Mouse (Mus musculus) lung, postnatal 25 days (tissue): ENCODE results near the gene Dtd1.

Source experiments
- DNase-seq: peaks from one replicate; pipeline ENCODE4 v3.0.0; 2022; ENCODE audit warnings: low spot score

Dtd1 gene

DNA sequence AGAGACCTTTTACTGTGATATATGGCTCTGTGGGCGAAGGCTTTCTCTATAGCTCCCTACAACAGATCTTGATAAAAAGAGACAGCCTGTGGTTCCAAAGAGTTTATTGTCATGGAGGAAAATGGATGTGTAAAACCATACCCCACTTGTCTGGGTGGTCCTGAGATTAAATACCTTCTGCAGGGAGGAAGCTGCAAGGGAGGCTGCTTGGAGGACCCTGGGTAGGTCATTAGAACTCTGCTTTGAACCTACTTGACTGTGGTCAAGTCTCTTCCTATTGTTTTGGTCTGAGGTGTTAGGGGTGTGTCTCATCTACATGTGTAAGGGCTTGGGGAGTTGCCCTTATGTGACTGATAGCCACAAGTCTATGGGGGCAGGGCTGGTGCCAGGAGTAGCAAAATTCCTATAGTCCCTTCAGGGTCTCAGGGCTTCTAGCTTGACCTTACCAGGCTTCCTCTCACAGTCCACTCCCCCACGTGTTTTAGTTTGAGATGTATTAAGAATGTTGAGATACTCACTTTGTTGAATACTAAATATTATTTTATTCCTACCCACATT, 115.6 kb downstream of the Dtd1 start:
- DNase-seq, result no peak

DNA sequence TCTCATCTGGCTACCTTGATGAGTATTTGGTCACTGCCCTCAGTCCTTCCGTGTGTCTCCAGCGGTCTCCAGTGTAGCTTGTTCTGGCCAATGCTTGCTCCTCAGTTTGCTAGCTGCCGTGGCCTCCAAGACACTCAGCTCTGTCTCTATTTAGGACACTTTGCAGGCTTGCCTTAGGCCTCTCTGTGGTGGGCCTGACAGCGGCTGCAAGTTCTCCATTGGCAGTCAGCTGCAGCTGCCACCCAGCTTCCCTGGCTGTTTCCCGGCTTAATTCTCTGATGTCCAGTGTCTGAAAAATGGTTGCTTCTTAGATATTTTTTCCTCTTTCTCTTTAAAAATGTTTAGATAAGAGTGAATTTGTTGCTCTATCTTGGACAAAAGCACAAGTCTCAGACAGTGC, 116.6 kb downstream of the Dtd1 start:
- no peak for DNase-seq

DNA sequence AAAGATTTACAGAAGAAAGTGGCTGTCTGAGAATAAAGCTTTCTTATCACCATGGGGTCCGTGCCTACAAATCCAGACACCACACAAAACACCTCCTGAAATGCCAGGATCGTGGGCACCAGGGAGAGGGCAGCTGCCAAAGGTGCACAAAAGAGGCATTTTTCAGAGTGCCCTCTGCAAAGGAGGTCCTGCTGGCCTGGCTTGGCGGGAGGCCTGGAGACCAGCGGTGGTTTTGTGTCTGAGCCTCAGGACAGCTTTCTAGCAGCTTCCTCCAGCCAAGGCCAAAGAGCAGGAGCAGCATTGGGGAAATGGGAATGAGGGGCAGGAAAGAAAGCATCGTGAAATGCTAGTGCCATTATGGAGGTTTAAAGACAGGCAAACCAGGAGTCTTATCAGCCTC, 118.6 kb downstream of the Dtd1 start:
- no peak for DNase-seq

DNA sequence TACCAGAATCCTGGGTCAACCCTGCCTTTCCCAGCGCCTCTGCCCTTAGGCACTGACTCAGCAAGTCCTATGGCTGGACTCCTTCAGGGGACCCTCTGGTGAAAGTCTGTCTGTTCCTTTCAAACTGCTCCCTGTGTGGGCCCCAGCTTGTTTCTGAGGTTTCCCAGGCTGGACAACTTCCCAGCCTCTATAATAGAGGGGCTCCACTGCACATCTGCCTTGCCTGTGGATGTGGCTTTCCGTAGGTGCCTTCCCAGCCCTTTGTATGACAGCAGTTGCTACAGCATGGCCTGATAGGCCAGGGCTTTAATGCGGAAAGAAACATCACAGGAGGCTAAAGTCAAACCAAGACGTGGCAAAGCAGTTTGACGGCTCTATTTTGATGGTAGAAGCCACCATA, 119.6 kb downstream of the Dtd1 start:
- DNase-seq, result no peak

DNA sequence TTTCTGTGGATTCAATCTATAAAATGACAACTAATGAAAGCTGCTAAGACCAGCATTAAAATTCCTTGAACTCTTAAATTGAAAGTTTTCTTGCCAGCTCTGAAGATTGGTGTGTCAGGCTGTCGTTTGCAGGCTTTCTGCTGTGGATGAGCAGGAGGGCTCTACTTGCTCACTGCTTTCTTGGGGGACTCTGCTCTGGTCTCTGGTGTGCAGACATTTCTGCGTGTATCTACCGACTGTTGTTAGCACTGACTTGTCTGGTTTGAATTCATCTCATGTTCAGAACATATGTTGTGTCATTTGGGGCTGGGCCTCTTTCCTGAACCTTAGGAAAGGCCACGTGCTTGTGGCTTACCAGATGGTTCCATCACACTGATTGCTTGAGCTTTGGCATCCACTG, 120.0 kb downstream of the Dtd1 start:
- no peak for DNase-seq

DNA sequence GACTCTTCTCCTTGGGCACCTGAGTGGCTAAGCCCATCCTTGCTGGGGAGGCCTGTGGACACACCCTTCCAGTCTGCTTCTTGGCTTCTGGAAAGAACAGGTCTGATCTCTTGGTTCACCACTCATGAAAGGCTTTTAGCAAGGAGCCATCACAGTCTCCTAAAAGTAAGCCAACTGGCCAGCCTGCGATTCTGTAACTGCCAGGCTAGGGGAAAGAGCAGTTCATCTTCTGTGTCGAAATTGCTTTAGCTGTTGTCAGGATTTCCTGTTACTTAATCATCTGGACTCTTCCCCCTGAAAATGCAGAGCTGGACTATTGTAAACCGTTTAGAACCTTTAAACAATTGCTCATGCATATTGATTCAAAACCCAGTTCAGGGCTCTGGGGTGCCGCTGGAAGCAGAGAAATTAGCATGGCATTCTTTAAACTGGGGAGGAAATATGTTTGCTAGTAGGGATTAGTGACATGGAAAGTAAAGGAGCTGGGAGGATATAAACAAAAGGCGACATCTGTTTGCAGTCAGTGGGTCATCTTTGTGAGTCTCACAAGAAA, 120.8 kb downstream of the Dtd1 start:
- peak; percentile 23 for DNase-seq

DNA sequence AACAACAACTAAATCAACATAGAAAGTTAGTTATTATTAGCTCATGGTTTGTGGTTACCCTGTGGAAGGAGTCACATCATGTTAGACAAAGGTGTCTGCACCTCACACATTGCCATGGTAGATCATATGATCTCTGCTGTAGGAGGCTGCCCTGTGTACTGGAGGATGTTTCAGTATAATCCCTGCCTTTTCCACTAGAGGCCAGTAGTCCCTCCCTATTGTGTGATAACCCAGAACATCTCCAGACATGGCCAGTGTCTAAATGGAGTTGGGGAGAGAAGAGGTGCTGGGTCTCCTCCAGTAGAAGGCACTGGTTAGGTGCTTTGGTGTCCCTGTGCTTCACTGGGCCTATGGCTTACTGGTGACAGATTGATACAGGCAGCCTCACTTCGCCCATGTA, 125.0 kb downstream of the Dtd1 start:
- peak; percentile 11 for DNase-seq

DNA sequence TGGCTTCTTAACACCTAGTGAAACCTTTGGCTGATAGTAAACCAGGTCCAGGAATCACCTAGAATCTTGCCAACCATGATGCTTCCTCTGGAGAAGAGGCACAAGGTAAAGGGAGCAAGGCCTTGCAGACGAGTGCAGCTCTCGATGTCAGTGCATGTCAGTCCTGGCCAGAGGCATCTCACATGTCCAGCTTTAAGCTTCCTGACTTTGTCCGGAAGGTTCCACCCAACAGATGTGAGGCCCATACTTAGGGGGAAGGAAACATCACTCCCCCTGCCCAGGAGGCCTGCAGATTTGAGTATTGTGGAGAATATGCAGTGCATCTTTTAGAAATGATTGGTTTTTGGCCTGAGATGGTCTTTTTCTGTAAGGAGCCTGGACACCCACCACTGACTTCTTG, 127.4 kb downstream of the Dtd1 start:
- no peak for DNase-seq

DNA sequence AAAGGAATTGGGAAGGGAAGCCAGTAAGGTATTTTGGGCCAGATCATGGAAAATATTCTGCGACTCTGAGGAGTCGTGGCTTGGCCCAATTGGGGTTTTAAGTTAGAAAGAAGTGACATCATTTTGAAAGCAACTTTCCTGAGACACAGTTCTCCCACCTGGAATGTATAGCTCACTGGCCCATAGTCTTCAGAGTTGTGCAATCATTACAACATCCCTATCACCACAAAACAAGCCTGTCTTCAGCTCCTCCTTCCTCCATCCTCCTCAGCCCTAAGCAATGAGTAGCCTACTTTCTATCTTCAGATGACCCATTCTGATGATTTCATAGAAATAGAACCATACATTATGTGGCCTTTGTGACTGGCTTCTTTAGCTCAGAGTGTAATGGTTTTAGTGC, 130.1 kb downstream of the Dtd1 start:
- DNase-seq, result no peak

DNA sequence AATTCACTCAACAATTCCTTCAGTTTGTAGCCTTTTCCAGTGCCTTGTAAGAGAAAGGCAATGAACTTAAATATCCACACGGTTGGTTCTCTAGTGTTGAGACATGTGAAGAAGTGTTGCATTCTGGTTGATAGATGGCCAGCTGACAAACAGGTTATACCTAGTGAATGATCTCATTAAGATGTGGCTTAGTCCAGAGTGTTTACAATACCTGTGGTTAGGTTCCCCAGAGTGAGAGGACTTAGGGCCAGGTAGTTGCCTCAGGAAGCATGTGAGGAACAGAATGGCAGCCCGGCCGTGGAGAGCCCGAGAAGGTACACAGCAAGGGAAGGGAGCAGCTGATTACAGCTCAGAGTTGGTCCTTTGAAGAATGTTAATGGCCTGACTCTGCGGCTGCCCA, 138.5 kb downstream of the Dtd1 start:
- peak; percentile 37 for DNase-seq

DNA sequence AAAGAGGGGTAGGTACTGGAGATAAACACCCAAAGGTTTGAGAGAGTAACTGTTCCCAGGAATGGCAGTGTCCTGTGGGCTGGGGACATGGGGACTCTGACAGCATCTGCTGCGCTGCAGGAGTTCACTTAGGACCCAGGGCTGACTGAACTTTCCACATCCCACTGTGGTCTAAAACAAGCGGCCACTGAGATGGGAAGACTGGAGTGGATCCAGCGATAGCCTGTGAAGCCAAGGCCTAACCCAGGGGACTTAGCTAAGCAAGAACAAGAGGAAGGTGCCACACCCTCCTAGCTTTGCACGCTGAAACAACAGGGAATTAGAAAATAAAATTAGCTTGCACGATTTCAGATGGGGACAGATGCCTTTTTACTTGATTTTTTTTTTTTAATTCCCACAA, 138.9 kb downstream of the Dtd1 start:
- no peak for DNase-seq

DNA sequence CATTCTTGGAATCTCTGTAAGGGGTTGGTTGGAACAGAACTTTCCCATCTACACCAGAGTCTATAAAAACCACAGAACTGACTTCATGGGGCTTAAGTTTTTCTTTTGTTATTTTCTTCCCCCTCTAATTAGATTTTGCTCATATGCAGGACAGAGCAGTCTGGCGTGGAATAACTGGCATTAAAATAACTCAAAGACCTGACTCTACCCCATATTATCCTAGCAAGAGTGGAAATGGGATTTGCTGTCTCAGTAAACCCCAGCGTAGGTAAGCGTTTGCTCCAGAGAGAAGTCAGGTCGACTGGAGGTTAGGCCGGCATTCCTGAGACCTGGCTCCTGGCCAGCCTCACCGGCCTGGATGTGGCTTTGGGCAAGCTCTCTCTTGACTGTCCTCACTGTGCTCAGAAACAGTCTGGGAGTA, 140.9 kb downstream of the Dtd1 start:
- peak; percentile 12 for DNase-seq

DNA sequence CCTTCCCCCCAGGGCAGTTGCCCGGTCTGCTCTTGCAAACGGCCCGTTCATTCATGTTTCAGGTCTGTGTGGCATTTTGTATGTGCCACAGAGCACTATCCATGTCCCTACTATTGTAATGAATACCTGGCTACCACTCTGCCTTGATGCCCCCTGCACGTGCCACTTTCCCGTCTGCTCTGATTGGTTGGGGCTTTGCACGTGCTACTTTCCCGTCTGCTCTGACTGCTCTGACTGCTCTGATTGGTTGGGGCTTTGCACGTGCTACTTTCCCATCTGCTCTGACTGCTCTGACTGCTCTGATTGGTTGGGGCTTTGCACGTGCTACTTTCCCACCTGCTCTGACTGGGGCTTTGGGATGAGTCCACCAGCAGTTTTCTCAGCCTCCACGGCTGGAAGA, 142.3 kb downstream of the Dtd1 start:
- no peak for DNase-seq

DNA sequence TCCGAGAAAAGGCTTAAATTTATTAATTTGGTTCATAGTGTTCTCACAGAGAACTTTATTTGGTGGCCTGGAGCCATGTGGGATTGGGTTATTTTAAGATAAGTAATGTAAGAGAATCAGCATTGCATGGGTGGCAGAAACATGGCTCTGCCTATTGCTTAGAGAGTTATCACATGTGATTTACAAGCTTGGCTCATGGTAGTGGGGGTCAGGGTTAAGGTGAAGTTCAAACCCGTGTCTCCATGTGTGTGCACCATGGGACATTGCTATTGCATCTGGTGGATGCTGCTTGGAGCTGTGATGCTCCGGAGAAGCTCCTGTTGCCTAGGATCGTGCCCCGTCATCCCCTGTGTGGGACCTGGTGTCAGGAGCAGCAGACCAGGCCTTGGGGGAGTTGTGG, 143.6 kb downstream of the Dtd1 start:
- DNase-seq, result no peak

DNA sequence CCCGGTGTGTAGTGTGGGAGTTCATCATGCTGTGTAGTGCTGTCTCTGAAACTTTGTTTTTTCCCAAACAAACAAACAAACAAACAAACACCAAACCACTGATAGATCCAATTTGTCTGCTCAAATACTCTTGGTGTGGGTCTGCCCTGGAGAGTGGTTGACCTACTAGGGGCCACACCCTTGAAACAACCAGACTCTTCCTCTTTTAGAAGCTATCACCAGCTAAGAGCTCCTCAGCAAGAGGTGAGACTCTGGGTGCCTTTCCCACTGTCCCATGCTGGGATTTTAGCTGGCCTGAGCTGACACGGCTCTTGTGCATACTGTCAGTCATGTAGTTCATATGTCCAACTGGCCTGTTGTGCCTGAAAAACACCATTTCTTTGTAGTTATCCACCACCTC, 145.6 kb downstream of the Dtd1 start:
- no peak for DNase-seq

DNA sequence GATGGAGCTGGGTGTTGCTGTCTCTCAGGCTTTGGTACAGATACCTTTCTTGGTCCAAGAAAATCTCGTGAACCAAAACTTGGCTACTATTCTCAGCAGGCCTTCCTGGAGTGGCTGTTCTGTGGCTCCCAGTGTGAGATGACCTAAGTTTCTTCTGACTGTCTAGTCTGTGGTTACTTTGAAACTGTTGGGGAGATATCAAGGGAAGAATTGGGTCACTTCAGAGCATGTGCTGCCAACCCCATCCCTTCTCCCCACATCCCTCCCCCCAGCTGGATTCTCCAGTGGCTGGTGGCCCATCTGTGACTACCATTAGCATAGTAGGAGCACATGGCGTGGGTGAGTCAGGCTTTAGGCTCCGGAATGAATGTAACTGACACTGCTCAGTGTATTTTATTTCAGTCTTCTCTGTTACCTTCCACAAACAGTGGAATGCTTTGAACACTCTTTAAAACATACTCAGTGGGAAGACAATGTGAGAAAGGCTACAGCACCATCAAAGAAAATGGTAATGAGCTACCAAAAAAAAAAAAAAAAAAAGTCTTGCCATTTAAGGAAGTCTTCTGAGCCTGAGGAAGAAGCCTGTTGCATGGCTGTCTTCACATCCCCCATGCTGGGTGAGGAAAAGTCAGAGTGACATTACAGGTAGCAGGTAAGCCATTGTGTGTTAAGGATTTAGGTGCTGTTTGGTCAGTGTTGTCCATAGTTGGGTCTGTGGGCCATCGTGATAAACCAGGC, 146.5 kb downstream of the Dtd1 start:
- no peak for DNase-seq

DNA sequence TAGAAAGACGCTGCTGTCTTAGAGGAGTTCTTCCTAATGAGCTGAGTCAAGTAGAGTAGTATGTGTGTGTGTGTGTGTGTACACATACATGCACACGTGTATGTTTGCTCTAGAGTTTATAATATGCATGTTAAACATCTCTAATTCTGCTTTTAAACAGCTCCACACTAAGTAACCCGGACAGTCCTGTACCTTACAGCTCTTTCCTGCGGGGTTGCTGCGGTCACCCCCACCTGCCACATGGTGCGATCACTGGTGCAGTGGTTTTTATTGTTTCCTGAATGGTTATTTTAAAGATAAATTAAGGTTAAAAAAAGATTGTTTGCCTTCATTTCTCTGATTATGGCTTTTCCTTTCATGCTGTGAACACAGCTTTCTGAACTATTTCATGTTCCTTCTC, 153.9 kb downstream of the Dtd1 start:
- no peak for DNase-seq

DNA sequence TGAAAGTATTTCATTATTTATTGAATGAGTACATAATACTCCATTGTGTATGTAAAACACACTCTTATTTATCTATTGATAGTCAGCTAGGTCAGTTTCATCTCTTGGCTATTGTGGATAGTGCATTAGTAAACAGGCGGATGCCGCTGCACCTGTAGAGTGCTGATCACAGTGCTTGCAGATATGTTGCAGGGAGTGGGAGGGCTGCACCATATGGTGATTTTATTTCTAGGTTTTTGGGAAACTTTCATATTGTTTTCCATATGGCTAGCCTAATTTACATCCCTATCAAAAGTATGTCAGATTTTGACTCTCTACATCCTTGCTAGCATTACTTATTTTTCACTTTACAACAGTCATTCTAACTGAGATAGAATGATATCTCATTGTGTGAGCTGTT, 155.3 kb downstream of the Dtd1 start:
- DNase-seq, result no peak

DNA sequence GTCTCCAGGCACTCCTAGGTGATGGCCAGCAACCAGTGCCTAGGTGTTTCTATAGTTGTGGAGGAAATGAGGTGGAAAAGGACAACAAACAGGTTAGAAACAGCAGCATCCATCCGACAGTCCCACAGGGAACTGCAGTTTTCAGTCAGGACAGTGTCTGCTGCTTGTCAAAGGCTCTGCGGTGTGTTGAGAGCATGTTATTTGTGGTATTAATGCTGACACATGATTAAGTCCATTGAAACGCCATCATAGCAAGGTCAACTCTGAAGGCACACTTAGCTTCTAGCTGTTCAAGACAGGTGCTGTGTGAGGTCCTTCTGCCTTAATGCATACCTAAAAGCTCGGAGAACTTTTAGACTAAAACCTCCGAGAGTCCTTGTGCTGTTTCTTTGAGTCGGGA, 161.0 kb downstream of the Dtd1 start:
- no peak for DNase-seq

DNA sequence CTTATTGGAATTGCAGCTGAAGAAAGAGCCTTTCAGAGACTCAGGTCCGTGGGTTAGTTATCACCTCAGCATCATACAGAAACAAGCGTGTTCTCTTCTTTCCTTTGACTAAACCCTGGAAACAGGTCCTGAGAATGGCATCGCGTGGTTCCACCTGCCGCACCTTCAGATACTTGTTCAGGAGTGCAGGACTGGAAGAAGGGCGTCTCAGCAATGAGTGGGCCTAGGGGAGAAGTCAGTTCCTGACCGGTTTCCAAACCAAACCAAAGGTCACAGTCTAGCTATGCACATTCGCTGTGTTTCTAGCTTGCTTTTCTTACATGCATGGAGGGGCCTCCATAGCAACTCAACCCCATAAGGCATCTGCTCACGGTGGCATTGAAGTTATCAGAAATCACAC, 164.0 kb downstream of the Dtd1 start:
- no peak for DNase-seq

DNA sequence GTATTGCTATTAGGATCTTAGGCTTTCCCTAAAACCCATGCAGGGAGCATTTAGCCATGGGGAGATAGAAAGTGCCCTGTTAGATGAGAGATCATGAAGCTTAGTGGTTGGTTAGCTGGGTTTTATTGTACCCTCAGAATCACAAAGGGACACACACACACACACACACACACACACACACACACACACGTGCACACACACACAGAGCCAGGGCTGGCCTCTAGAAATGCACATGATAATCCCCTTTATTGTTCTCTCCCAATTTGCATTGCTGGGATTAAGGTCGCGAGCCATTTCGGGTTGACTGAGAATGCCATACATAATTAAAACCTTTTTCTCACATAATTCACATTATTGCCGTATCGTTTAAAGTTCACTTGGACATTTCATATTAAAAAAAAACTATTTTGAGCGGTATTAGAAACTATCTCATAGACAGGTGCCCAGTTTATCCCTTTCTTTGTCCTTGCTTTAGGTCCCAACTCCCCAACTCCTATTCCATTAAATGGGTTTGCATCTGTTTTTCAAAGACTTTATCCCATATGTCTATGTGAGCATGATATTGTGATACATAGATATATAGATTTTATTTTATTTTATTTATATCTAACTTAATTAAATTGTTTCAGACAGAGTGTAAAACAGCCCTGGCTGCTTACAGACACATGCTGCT, 164.6 kb downstream of the Dtd1 start:
- DNase-seq, result no peak

DNA sequence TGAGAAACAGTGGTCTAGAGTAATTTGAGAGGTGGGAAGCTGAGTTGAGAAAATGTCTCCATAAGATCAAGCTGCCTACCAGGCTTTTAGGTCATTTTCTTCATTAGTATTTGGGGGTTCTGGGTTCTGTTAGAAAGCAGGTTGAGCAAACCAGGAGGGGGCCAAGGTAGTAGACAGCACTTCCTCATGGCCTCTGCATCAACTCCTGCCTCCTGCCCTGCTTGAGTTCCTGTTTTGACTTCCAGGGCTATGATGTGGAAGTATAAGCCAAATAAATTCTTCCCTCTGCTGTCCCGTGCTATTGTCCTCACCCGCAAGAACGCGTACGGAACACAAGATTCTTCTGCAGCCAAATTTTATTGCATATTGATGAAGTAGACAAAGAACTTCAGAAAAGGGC, 165.5 kb downstream of the Dtd1 start:
- DNase-seq, result no peak

DNA sequence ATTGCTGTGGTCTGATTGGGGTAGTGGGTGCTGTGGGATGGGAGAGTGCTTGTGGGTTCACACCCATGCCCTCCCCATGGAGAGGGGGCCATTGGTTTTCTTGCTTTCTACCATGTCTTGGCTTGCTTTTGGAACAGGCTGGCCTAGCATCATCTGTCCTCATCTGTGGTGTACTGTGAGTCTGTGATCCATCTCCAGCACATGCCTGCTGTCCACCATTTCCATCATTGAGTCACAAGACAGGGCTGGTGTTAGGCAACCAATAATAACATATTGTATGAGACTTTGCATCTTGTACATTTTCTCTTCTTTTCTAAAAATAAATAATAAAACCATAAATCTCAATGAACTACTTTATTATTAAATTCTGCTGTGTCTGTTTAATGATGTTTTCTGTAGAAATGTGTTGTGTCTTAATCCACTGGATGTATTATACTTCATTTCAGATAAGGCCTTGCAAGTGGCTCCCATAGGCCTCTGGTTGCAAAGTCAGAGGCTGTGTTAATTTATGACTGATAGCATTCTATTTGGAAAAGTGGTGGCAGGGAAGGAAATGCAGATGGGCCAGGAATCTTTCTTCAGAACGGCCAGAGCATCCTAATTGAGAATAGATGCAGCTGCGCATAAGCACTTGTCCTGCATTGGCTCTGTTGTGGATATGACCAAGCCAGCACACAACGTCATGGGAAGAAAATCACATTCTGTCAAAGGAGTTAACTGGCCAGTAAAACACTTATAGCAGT, 168.8 kb downstream of the Dtd1 start:
- peak; percentile 18 for DNase-seq
